In genomic region chr7:142373641-142374412, GRCm38 (mm10) we compare ENCODE assay signal across 8 mouse cellular contexts. TPM values are rescaled to one million over a fixed set of nuclear protein-coding genes. Genes with fewer than 3 reads are reported as not detected.
DNase-seq lines count a peak whose midpoint lies in the region; ATAC-seq and TF ChIP-seq lines count a peak whose summit lies in the region.

Gene Ifitm10 (minus strand): TSS chr7:142373753.

- no peak for TF ChIP-seq CTCF in Patski (IDR thresholded peaks at IDR 0.05)

- H3K36me3 ChIP-seq in hindbrain, embryonic 13.5 days, result peaks cover 46% of the 10 kb centered on the region
- H3K36me3 ChIP-seq in hindbrain, embryonic 10.5 days, result peaks cover 39% of the 10 kb centered on the region
- H3K36me3 ChIP-seq in heart, embryonic 15.5 days, result peaks cover 31% of the 10 kb centered on the region
- H3K36me3 ChIP-seq in limb, embryonic 13.5 days, result peaks cover 35% of the 10 kb centered on the region

- WGBS in hindbrain, embryonic 13.5 days, result 73% methylated on average over 8 of the region's 8 CpGs
- WGBS in hindbrain, embryonic 10.5 days, result 73% methylated on average over 8 of the region's 8 CpGs
- 73% methylated on average over 8 of the region's 8 CpGs for WGBS in heart, embryonic 15.5 days
- WGBS in limb, embryonic 13.5 days, result 63% methylated on average over 8 of the region's 8 CpGs

- peaks cover 54% of the 10 kb centered on the region for H3K27me3 ChIP-seq in hindbrain, embryonic 13.5 days
- H3K27me3 ChIP-seq in hindbrain, embryonic 10.5 days (ENCODE audit: insufficient read depth, poor library complexity, severe bottlenecking), result peaks cover 52% of the 10 kb centered on the region
- no peaks in the 10 kb centered on the region for H3K27me3 ChIP-seq in Patski
- H3K27me3 ChIP-seq in heart, embryonic 15.5 days, result peaks cover 19% of the 10 kb centered on the region
- peaks cover 58% of the 10 kb centered on the region for H3K27me3 ChIP-seq in limb, embryonic 13.5 days

- H3K9me3 ChIP-seq in hindbrain, embryonic 13.5 days, result no peaks in the 10 kb centered on the region
- no peaks in the 10 kb centered on the region for H3K9me3 ChIP-seq in hindbrain, embryonic 10.5 days
- no peaks in the 10 kb centered on the region for H3K9me3 ChIP-seq in heart, embryonic 15.5 days (replicated peaks)
- H3K9me3 ChIP-seq in limb, embryonic 13.5 days, result no peaks in the 10 kb centered on the region

- no peak for DNase-seq in hindbrain, embryonic 10.5 days (ENCODE audit: low spot score)
- DNase-seq in Patski (ENCODE audit: low read depth, low spot score), result peak; percentile 86
- DNase-seq in adrenal gland, postnatal 14 days, result no peak
- DNase-seq in urinary bladder, postnatal 36 days (ENCODE audit: low spot score in 2 of 2), result no peak
- DNase-seq in adrenal gland, postnatal 25 days, result no peak

- no peak within 1 kb of the TSS for H3K27ac ChIP-seq in hindbrain, embryonic 13.5 days
- H3K27ac ChIP-seq in hindbrain, embryonic 10.5 days, result no peak within 1 kb of the TSS
- no peak within 1 kb of the TSS for H3K27ac ChIP-seq in heart, embryonic 15.5 days
- no peak within 1 kb of the TSS for H3K27ac ChIP-seq in limb, embryonic 13.5 days

- no peak within 1 kb of the TSS; the same call in 1 of the 2 replicates for H3K4me3 ChIP-seq in hindbrain, embryonic 13.5 days
- H3K4me3 ChIP-seq in hindbrain, embryonic 10.5 days, result no peak within 1 kb of the TSS
- peak within 1 kb of the TSS; percentile 60 for H3K4me3 ChIP-seq in heart, embryonic 15.5 days
- H3K4me3 ChIP-seq in limb, embryonic 13.5 days, result peak within 1 kb of the TSS; percentile 46

- H3K9ac ChIP-seq in hindbrain, embryonic 13.5 days, result no peak within 1 kb of the TSS
- H3K9ac ChIP-seq in heart, embryonic 15.5 days, result no peak within 1 kb of the TSS; the same call in 1 of the 2 replicates
- 0 out of 2 replicates have a peak within 1 kb of the TSS, but pooled peaks have one; percentile 5 for H3K9ac ChIP-seq in limb, embryonic 13.5 days

- POLR2A ChIA-PET in Patski (lab: Charles Lee), result interaction anchor here (0.7 to 10.6 kb wide), 13 partner anchors 8 to 1399 kb away, joined by 3 to 115 read pairs (median 5); partner anchors contain the start of genes Ctsd and Syt8

- peaks cover 18% of the 10 kb centered on the region for H3K4me1 ChIP-seq in hindbrain, embryonic 13.5 days (replicated peaks)
- H3K4me1 ChIP-seq in hindbrain, embryonic 10.5 days (replicated peaks), result peaks cover 17% of the 10 kb centered on the region
- H3K4me1 ChIP-seq in heart, embryonic 15.5 days (replicated peaks), result peaks cover 39% of the 10 kb centered on the region
- H3K4me1 ChIP-seq in limb, embryonic 13.5 days, result peaks cover 12% of the 10 kb centered on the region

- CTCF ChIA-PET in Patski (lab: Charles Lee), result interaction anchor here (0.8 to 1.7 kb wide), 6 partner anchors 31 to 63 kb away, joined by 3 to 10 read pairs (median 4); no protein-coding TSS in a partner anchor

- no peak for ATAC-seq in hindbrain, embryonic 13.5 days (ENCODE audit: low FRiP score)
- peak; percentile 42 for ATAC-seq in Patski
- no peak for ATAC-seq in heart, embryonic 15.5 days (replicated peaks; ENCODE audit: insufficient number of reproducible peaks, insufficient read depth, low FRiP score, low read depth)
- no peak for ATAC-seq in limb, embryonic 13.5 days (ENCODE audit: low FRiP score, low read depth)

- peak within 1 kb of the TSS; percentile 68 for H3K4me2 ChIP-seq in hindbrain, embryonic 13.5 days
- H3K4me2 ChIP-seq in heart, embryonic 15.5 days, result peak within 1 kb of the TSS; percentile 97
- H3K4me2 ChIP-seq in limb, embryonic 13.5 days (replicated peaks), result peak within 1 kb of the TSS; percentile 80

- in situ Hi-C loops in Patski (cut with MboI; ENCODE audit: low pct_unique_long_range_greater_than_20kb), result loop anchor here (5.0 kb wide), 1 partner anchor 58 kb away; the partner anchor contains the start of gene Syt8

RNA-seq across cellular contexts. Expression of gene Ifitm10, which starts in this region (rescaled TPM):
- polyA plus RNA-seq in hindbrain, embryonic 13.5 days (2015; fragmentation: Nextera tagmentation; extraction: Ambion mirVana), result 2.3 and 2.6 TPM in 2 replicates
- 0.63 and 1.1 TPM in 2 replicates for polyA plus RNA-seq in hindbrain, embryonic 10.5 days (2016; fragmentation: Nextera tagmentation; extraction: Ambion mirVana)
- 325 TPM for polyA plus RNA-seq in Patski (2021)
- 4.7 and 5.5 TPM in 2 replicates for polyA plus RNA-seq in heart, embryonic 15.5 days (2015; fragmentation: Nextera tagmentation; extraction: Ambion mirVana)
- 1.1 and 1.5 TPM in 2 replicates for polyA plus RNA-seq in limb, embryonic 13.5 days (2015; fragmentation: Nextera tagmentation; extraction: Ambion mirVana)
- 3.8 and 5.1 TPM in 2 replicates for total RNA-seq in adrenal gland, postnatal 14 days (2021)
- total RNA-seq in adrenal gland, postnatal 25 days (2021), result 3.0 and 4.1 TPM in 2 replicates

Comparison
In these comparisons a context has a peak if more than half of its experiments do, and no peak if none do; other contexts are left out.
1. RNA of gene Ifitm10 (polyA plus RNA-seq): 325 TPM in Patski (single experiment); 4.7 to 5.5 TPM in heart, embryonic 15.5 days, 2.3 to 2.6 TPM in hindbrain, embryonic 13.5 days, 1.1 to 1.5 TPM in limb, embryonic 13.5 days and 0.63 to 1.1 TPM in hindbrain, embryonic 10.5 days; every median in the first group is over 10 times any median in the second.
2. H3K4me3 ChIP-seq: peak in heart, embryonic 15.5 days (single experiment) and limb, embryonic 13.5 days (single experiment); none in hindbrain, embryonic 13.5 days (single experiment) and hindbrain, embryonic 10.5 days (single experiment).
3. Peak in every context shown above with its lines, with median percentiles within 50 percentile points of each other: H3K4me2 ChIP-seq.